Comparison of ENCODE assay signal across 20 mouse cellular contexts in genomic region chr9:20552698-20553097, GRCm38 (mm10).
"Had no signal": no experiment of that assay in that cellular context is flagged by ENCODE, and none has a peak within 500 bp of the region (broad histone marks: within the 10 kb centered on the region; RNA-seq: fewer than 3 reads in every experiment).

No protein-coding gene starts in this region.

- ATAC-seq: lung, postnatal 0 days; midbrain, embryonic 16.5 days had no signal

- H3K27me3 ChIP-seq: lung, embryonic 15.5 days; midbrain, embryonic 12.5 days; neural tube, embryonic 15.5 days had no signal

- DNase-seq: lung, adult 2 months; lung, postnatal 14 days; lung, postnatal 4 days; midbrain, embryonic 14.5 days; retina, postnatal 1 day; right cerebral cortex, adult 18-20 months; right cerebral cortex, postnatal 25 days; right cerebral cortex, postnatal 4 days; spleen, adult 18-20 months; thymus, adult 18-20 months; thymus, postnatal 14 days; thymus, postnatal 36 days had no signal

- H3K4me3 ChIP-seq: lung, embryonic 15.5 days; midbrain, embryonic 10.5 days; midbrain, embryonic 12.5 days; myocyte; neural tube, embryonic 13.5 days; neural tube, embryonic 15.5 days had no signal

- H3K27ac ChIP-seq: lung, embryonic 15.5 days; midbrain, embryonic 10.5 days; midbrain, embryonic 12.5 days; neural tube, embryonic 13.5 days; neural tube, embryonic 15.5 days had no signal

- H3K9ac ChIP-seq: lung, embryonic 15.5 days; midbrain, embryonic 12.5 days; neural tube, embryonic 13.5 days; neural tube, embryonic 15.5 days had no signal

- H3K4me1 ChIP-seq: lung, embryonic 15.5 days; midbrain, embryonic 10.5 days; midbrain, embryonic 12.5 days; neural tube, embryonic 13.5 days; neural tube, embryonic 15.5 days had no signal

- H3K36me3 ChIP-seq: lung, embryonic 15.5 days; midbrain, embryonic 10.5 days; midbrain, embryonic 12.5 days; neural tube, embryonic 13.5 days; neural tube, embryonic 15.5 days had no signal

- H3K9me3 ChIP-seq: lung, embryonic 15.5 days; midbrain, embryonic 10.5 days; midbrain, embryonic 12.5 days; neural tube, embryonic 13.5 days; neural tube, embryonic 15.5 days had no signal

- H3K4me2 ChIP-seq: lung, embryonic 15.5 days; midbrain, embryonic 12.5 days; neural tube, embryonic 13.5 days; neural tube, embryonic 15.5 days had no signal
